Mouse (Mus musculus): ENCODE results near the gene Mapkapk3.

Gene Mapkapk3

GRCm38 (mm10) chr9:107288711-107289110 is 966 bp downstream of the Mapkapk3 start:
- DNase-seq, result peak; percentile 54

GRCm38 (mm10) chr9:107288105-107288650 is 1.5 kb downstream of the Mapkapk3 start:
- no peak for DNase-seq

- DNase-seq, result no peak
Observed at GRCm38 (mm10) chr9:107287294-107287693, 2.4 kb downstream of the Mapkapk3 start.

- no peak for DNase-seq
Observed at GRCm38 (mm10) chr9:107285009-107285408, 4.7 kb downstream of the Mapkapk3 start.

- DNase-seq, result no peak
Observed at GRCm38 (mm10) chr9:107282951-107283350, 6.7 kb downstream of the Mapkapk3 start.

DNA sequence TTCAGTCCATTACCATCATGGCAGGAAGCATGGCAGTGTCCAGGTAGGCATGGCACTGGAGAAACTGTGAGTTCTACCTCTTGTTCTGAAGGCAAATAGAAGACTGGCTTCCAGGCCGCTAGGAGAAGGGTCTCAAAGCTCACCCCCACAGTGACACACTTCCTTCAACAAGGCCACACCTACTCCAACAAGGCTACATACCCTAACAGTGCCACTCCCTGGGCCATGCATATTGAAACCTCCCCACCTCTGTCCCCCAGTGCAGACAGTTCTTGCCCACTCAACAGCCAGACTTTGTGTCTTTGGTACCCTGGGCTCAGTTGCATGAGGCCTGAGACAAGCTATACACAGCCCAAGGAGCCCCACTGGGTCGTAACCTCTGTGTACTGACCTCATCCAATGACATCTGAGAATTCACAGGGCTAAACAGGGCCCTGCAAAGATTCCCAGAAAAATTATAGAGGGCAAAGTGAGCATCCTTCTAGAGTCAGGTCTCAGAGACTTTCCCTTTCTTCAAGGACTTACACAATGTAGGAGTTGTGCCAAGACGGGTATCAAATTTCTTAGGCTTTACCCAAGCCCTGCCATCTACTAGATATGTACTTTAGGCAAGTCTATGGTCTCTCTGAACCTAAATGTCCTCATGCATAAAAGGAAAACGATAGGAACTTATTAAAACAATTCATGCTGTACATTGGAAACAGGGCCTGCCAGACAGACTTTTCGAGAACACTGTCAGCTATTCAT is 8.3 kb downstream of the Mapkapk3 start:
- DNase-seq, result no peak

GRCm38 (mm10) chr9:107280322-107281027 is 9.2 kb downstream of the Mapkapk3 start:
- DNase-seq, result no peak

DNA sequence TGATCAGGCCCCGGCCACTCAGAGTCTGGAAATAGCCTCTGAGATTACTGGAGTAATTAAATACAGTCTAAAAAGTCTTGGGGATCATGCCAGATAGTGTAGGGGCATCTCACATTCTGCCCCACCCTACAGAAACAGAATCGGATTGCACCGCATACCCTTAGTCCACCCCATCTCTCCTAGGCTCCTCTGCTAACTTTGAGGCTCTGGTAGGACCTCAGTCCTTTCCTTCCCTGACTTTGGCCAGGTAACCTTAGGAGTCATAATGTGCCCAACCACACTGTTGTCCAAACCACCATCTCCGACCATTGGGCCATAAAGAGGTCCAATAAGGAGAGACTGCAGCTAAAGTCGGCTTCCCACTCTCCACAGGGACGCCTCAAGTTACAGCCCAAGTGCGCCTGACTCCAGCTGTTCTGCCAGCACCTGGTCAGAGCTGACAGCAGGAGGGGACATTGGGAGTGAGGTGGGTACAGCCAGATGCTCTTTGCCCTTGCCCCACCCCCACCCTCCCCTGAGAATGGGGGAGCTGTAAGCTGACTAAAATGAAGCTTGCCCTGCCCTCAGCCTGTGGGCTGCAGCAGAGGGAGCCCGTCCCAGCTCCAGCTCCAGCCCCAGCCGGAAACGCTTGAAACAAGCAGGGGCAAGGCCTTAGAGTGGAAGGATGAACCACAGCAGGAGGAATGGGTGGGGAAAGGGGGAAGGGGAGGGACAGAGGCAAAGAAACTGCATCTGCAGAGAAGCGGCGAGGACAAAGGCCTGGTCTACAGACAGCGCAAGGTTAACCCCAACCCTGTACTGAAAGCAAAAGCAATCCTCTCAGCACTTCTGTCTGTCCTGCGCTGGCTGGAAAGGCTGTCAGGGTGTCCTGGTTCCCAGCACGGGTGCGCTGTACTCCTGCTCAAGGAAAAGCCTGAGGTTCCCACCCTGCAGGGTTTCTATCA is 10.0 kb downstream of the Mapkapk3 start:
- DNase-seq, result no peak

DNA sequence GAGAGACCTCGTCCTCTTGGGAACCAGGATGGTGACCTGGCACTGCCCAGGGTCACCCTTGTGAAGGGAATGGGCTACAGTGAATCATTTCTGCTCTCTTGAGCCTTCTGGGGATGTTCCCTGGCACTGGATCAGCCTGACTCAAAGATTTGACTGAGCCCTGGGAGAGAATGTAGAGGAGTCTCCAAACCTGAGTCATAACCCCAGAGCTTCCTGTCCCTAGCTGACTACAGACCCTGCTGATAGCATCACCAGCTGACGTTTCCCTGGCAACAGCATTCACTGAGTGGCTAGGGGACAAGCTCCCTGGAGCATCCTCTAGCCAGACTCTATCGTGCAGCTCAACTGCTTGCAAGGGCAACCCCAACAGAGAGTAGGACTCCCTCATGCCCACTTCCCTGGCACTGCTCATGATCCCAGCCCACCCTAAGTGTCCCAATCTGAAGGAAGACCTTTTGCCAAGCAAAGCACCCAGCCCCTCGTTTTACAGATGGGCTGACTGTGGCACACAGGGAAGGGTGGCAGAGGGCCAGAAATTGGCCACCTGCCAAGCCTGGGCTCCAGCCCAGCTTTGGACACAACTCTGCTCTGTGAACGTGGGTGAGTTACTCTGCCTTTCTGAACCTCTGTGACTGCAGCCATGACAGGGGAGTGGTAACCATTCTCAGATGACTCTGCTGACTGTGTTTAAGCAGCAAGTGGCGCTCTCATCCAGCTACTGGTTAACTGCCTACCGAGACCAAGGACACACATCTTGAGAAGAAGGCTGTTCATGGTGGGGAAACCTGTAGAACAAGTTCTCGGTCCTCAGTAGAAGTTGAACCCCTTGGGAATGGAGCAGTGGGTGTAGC is 10.9 kb downstream of the Mapkapk3 start:
- DNase-seq, result no peak

DNA sequence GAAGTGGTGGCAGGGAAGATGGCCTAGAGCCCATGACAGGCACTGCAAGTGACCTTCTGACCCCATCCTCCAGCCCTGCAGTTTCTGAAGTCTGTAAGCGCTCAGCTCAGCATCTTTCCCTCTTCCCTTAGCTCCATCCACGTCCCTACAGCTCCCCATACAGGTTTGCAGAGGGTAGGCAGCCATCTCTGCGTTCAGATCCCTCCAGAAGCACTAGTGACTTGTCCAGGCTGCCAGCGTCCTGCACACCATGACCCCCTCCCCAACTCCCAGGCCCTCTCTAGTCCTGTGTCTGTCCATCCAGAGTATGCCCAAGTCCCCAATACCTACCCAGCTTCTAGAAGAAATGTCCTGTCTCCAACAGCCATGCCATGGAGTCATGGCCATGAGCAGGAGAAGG is 11.6 kb downstream of the Mapkapk3 start:
- DNase-seq, result no peak

GRCm38 (mm10) chr9:107277603-107278002 is 12.1 kb downstream of the Mapkapk3 start:
- no peak for DNase-seq

DNA sequence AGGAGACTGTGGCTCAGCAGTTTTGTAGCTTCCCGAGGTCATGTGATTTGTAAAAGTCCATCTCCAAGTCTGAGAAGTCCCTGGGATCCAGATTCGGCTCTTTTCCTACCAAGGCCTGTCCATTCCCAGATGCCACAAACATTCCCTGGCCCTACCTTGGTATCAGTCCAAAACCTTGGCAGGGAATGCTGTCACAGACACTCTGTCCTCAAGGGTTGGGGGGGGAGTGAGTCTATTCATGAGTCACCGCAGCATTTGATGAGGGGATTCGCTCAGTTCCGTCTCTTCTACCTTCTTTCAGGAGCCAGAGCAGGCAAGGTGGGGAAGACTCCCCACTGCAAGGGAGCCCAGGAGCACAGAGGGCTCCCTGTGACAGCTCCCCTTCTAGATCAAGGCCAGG is 14.0 kb downstream of the Mapkapk3 start:
- no peak for DNase-seq

GRCm38 (mm10) chr9:107274751-107275150 is 14.9 kb downstream of the Mapkapk3 start:
- no peak for DNase-seq

GRCm38 (mm10) chr9:107273184-107273583 is 16.5 kb downstream of the Mapkapk3 start:
- DNase-seq, result no peak

DNA sequence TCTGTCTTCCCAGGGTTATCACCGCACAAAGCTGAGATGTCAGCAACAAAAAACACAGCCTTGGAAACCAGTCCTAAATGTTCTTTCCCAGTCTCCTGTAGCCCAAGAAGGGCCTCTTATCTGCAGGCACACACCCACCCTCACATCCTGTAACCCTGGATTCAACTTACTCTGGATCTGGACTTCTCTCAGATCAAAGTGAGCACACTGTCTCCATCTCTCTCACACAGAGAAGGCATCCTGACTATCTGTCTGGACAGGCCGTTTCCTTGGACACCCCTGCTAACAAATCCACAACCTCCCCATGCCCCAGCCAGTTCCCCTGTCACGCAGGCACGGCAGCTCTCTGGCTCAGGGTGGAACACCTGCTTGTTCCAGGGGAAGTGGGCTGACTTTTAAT is 17.4 kb downstream of the Mapkapk3 start:
- DNase-seq, result no peak

- no peak for DNase-seq
Observed at GRCm38 (mm10) chr9:107271177-107271938, 18.3 kb downstream of the Mapkapk3 start.

DNA sequence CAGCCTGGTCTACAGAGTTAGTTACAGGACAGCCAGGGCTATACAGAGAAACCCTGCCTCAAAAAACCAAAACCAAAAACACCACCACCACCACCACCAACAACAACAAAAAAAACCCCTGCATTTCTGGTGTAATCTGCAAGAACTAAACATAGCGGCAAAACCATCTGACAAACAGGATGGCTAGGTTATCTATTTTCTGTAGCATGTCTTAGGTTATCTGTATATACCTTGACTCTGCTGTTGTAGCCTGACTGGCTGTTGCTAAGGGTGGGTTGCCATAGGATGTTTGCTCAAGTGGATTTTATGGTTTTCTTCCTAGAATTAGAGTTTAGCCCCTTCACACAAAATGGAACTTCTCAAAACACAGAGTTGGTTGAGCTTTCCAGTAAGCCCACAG is 19.9 kb downstream of the Mapkapk3 start:
- DNase-seq, result no peak

DNA sequence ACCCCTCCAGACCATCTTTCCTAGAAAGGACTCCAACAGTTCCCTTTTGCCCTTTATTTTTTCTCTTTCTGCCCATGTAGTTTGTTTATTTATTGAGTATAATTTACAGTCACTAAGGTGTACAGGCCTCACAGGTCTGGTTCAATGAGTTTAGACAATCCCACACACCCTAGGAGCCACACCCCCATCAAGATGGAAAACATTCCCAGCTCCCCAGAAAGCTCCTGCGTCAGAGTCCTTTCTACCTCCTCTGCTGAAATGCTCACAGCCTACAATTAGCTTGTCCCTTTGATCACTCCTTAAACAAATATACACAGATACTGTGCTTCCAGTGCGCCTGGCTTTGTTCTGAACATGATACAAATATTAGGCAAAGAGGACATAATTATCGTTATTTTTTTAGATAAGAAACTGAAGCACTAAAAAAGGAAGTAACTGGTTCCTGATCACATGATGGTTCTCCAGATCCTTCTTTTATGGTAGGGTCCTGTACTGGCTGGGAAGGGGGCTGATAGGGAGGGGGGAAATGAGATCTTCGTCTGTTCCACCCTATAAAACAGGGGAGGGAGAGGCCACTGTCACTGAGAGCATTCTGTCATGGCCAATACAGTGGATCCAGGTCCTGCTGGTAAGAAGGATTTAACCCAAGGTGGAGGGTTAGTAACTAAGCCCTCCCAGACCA is 21.8 kb downstream of the Mapkapk3 start:
- DNase-seq, result no peak

GRCm38 (mm10) chr9:107267028-107267427 is 22.6 kb downstream of the Mapkapk3 start:
- no peak for DNase-seq

- no peak for DNase-seq
Observed at GRCm38 (mm10) chr9:107264731-107265130, 24.9 kb downstream of the Mapkapk3 start.

GRCm38 (mm10) chr9:107263912-107264311 is 25.8 kb downstream of the Mapkapk3 start:
- DNase-seq, result no peak

All from thymus, postnatal 25 days (tissue).